Mouse (Mus musculus) hindbrain, embryonic 13.5 days (tissue): ENCODE results near the gene Acaca. TPM values are rescaled to one million over a fixed set of nuclear protein-coding genes. Genes with fewer than 3 reads are reported as not detected.
A peak's percentile ranks its signal among the peaks of the same experiment; 100 is the strongest.

Source experiments
- ATAC-seq: fragments of 200-750 bp; cut with Nextera tagmentation; 2 replicates; pipeline ENCODE4 v1.8.0; 2017; ENCODE audit warnings: moderate TSS enrichment; ENCODE audit not compliant: low FRiP score
- H3K27ac ChIP-seq: fragments of 300-500 bp; sonication (generic); 2 replicates; pipeline ENCODE4 v1.5.1; 2015; ENCODE audit warnings: inconsistent platforms, mild to moderate bottlenecking, moderate library complexity
- H3K27me3 ChIP-seq: fragments of 300-500 bp; sonication (generic); 2 replicates; pipeline ENCODE4 v1.6.1; 2015; ENCODE audit warnings: mild to moderate bottlenecking, inconsistent platforms
- H3K36me3 ChIP-seq: fragments of 300-500 bp; sonication (generic); 2 replicates; pipeline ENCODE4 v1.6.1; 2015; ENCODE audit warnings: mild to moderate bottlenecking, inconsistent platforms
- H3K4me1 ChIP-seq: fragments of 300-500 bp; sonication (generic); replicated peaks from 2 replicates; pipeline ENCODE4 v1.6.1; 2015; ENCODE audit warnings: inconsistent platforms
- H3K4me2 ChIP-seq: fragments of 300-500 bp; sonication (generic); 2 replicates; pipeline ENCODE4 v1.6.1; 2015; ENCODE audit warnings: inconsistent platforms, mild to moderate bottlenecking, moderate library complexity
- H3K4me3 ChIP-seq: fragments of 300-500 bp; sonication (generic); 2 replicates; pipeline ENCODE4 v1.5.1; 2015; ENCODE audit warnings: mild to moderate bottlenecking, inconsistent platforms
- H3K9ac ChIP-seq: fragments of 300-500 bp; sonication (generic); 2 replicates; pipeline ENCODE4 v1.6.1; 2015; ENCODE audit warnings: mild to moderate bottlenecking, inconsistent platforms
- H3K9me3 ChIP-seq: fragments of 300-500 bp; sonication (generic); 2 replicates; pipeline ENCODE4 v1.6.1; 2016; ENCODE audit warnings: inconsistent platforms
- WGBS: fragments of 180-500 bp; shearing (Covaris S2); methylation state at CpG from one replicate; pipeline ENCODE4 v1.1.7; 2015; 5-methylcytosine and 5-hydroxymethylcytosine counted together
- polyA plus RNA-seq: library from polyadenylated mRNA; unstranded; fragments of >200 nt; fragmentation: Nextera tagmentation; extraction: Ambion mirVana; gene quantifications from 2 replicates; pipeline ENCODE4 v1.2.1, GENCODE M21; 2015

The Acaca gene
- polyA plus RNA-seq, 1 experiment from 2014 or later: 24.5 TPM

- Histone ChIP-seq H3K4me1 (peaks cover 26% of the 10 kb centered on the region), H3K27me3 (no peaks in the 10 kb centered on the region), H3K27ac (no peak overlapping the region; the same call in 1 of the 2 replicates), H3K9ac (no peak overlapping the region), H3K36me3 (no peaks in the 10 kb centered on the region), H3K4me3 (no peak overlapping the region), H3K9me3 (no peaks in the 10 kb centered on the region), H3K4me2 (no peak overlapping the region)
- WGBS: 76% methylated on average over 3 of the region's 3 CpGs
- no peak for ATAC-seq
Observed at GRCm38 (mm10) chr11:84357304-84357703, 227.8 kb downstream of the Acaca start.

GRCm38 (mm10) chr11:84357771-84358170 is 228.3 kb downstream of the Acaca start:
- no peak overlapping the region for H3K4me2 ChIP-seq
- H3K4me1 ChIP-seq: peaks cover 31% of the 10 kb centered on the region
- no peak overlapping the region for H3K9ac ChIP-seq
- H3K27ac ChIP-seq: peak overlapping the region; percentile 49; the same call in 1 of the 2 replicates
- no peaks in the 10 kb centered on the region for H3K9me3 ChIP-seq
- 69% methylated on average over 2 of the region's 2 CpGs for WGBS
- H3K27me3 ChIP-seq: no peaks in the 10 kb centered on the region
- no peak for ATAC-seq
- no peak overlapping the region for H3K4me3 ChIP-seq
- no peaks in the 10 kb centered on the region for H3K36me3 ChIP-seq

- H3K4me3 ChIP-seq: no peak overlapping the region
Observed at GRCm38 (mm10) chr11:84361551-84361950, 232.1 kb downstream of the Acaca start.

GRCm38 (mm10) chr11:84362633-84363243 is 233.3 kb downstream of the Acaca start:
- no peak overlapping the region for H3K4me2 ChIP-seq
- no peak overlapping the region; the same call in 1 of the 2 replicates for H3K9ac ChIP-seq
- WGBS: 53% methylated on average over 6 of the region's 6 CpGs
- H3K36me3 ChIP-seq: peaks cover 18% of the 10 kb centered on the region
- peaks cover 32% of the 10 kb centered on the region for H3K4me1 ChIP-seq
- H3K27me3 ChIP-seq: no peaks in the 10 kb centered on the region
- peak overlapping the region; percentile 55 for H3K27ac ChIP-seq
- no peaks in the 10 kb centered on the region for H3K9me3 ChIP-seq
- no peak for ATAC-seq
- no peak overlapping the region for H3K4me3 ChIP-seq

More at GRCm38 (mm10) chr11:84361551-84361950, 232.1 kb downstream of the Acaca start:
- Histone ChIP-seq H3K4me1 (peaks cover 32% of the 10 kb centered on the region), H3K4me2 (no peak overlapping the region), H3K9me3 (no peaks in the 10 kb centered on the region), H3K36me3 (peaks cover 18% of the 10 kb centered on the region), H3K27ac (peak overlapping the region; percentile 30; the same call in 1 of the 2 replicates), H3K27me3 (no peaks in the 10 kb centered on the region), H3K9ac (no peak overlapping the region)
- 70% methylated on average over 5 of the region's 5 CpGs for WGBS
- no peak for ATAC-seq

GRCm38 (mm10) chr11:84365313-84365712 is 235.8 kb downstream of the Acaca start:
- Histone ChIP-seq H3K4me2 (no peak overlapping the region), H3K9me3 (no peaks in the 10 kb centered on the region), H3K9ac (no peak overlapping the region), H3K4me1 (peaks cover 30% of the 10 kb centered on the region), H3K27ac (no peak overlapping the region), H3K36me3 (peaks cover 18% of the 10 kb centered on the region), H3K4me3 (no peak overlapping the region), H3K27me3 (no peaks in the 10 kb centered on the region)
- no peak for ATAC-seq
- WGBS: 83% methylated on average over 1 of the region's 1 CpGs

- H3K27ac ChIP-seq: no peak overlapping the region
Observed at GRCm38 (mm10) chr11:84368902-84369301, 239.4 kb downstream of the Acaca start.

GRCm38 (mm10) chr11:84373122-84373521 is 243.7 kb downstream of the Acaca start:
- 76% methylated on average over 4 of the region's 4 CpGs for WGBS
- Histone ChIP-seq H3K9me3 (no peaks in the 10 kb centered on the region), H3K4me1 (peaks cover 17% of the 10 kb centered on the region), H3K27ac (peak overlapping the region; percentile 60), H3K36me3 (peaks cover 18% of the 10 kb centered on the region; the same call in 1 of the 2 replicates), H3K4me3 (no peak overlapping the region), H3K4me2 (no peak overlapping the region), H3K9ac (no peak overlapping the region), H3K27me3 (no peaks in the 10 kb centered on the region)
- ATAC-seq: no peak

More at GRCm38 (mm10) chr11:84368902-84369301, 239.4 kb downstream of the Acaca start:
- whole genome bisulfite sequencing: 83% methylated on average over 2 of the region's 2 CpGs
- no peaks in the 10 kb centered on the region for H3K9me3 ChIP-seq
- H3K4me3 ChIP-seq: no peak overlapping the region
- H3K27me3 ChIP-seq: no peaks in the 10 kb centered on the region
- H3K9ac ChIP-seq: no peak overlapping the region
- ATAC-seq: no peak
- peaks cover 7% of the 10 kb centered on the region; the same call in 1 of the 2 replicates for H3K4me1 ChIP-seq
- no peak overlapping the region for H3K4me2 ChIP-seq
- peaks cover 34% of the 10 kb centered on the region for H3K36me3 ChIP-seq

GRCm38 (mm10) chr11:84375951-84376496 is 246.6 kb downstream of the Acaca start:
- Histone ChIP-seq H3K4me3 (no peak overlapping the region), H3K36me3 (peaks cover 18% of the 10 kb centered on the region; the same call in 1 of the 2 replicates), H3K4me2 (no peak overlapping the region), H3K4me1 (peaks cover 12% of the 10 kb centered on the region), H3K9ac (no peak overlapping the region), H3K9me3 (no peaks in the 10 kb centered on the region), H3K27ac (peak overlapping the region; percentile 87), H3K27me3 (no peaks in the 10 kb centered on the region)
- 0 out of 2 replicates have a peak, but pooled peaks have one; percentile 28 for ATAC-seq
- 25% methylated on average over 3 of the region's 3 CpGs for WGBS

- no peak overlapping the region for H3K4me3 ChIP-seq
- no peak for ATAC-seq
- no peaks in the 10 kb centered on the region for H3K9me3 ChIP-seq
- no peaks in the 10 kb centered on the region for H3K27me3 ChIP-seq
- no peak overlapping the region for H3K9ac ChIP-seq
- peak overlapping the region; percentile 87 for H3K27ac ChIP-seq
- whole genome bisulfite sequencing: 52% methylated on average over 13 of the region's 13 CpGs
- no peak overlapping the region for H3K4me2 ChIP-seq
- peaks cover 15% of the 10 kb centered on the region for H3K36me3 ChIP-seq
- H3K4me1 ChIP-seq: peaks cover 14% of the 10 kb centered on the region
Observed at GRCm38 (mm10) chr11:84376510-84377365, 247.3 kb downstream of the Acaca start.

GRCm38 (mm10) chr11:84382450-84382849 is 253.0 kb downstream of the Acaca start:
- Histone ChIP-seq H3K4me1 (peaks cover 35% of the 10 kb centered on the region), H3K4me2 (no peak overlapping the region), H3K9ac (no peak overlapping the region), H3K27me3 (no peaks in the 10 kb centered on the region), H3K9me3 (no peaks in the 10 kb centered on the region), H3K36me3 (no peaks in the 10 kb centered on the region; the same call in 1 of the 2 replicates), H3K27ac (peak overlapping the region; percentile 72), H3K4me3 (no peak overlapping the region)
- ATAC-seq: no peak
- 30% methylated on average over 13 of the region's 13 CpGs for WGBS

- H3K4me2 ChIP-seq: no peak overlapping the region
- no peak overlapping the region for H3K9ac ChIP-seq
- ATAC-seq: no peak
- 39% methylated on average over 6 of the region's 6 CpGs for WGBS
- H3K9me3 ChIP-seq: no peaks in the 10 kb centered on the region
- H3K27me3 ChIP-seq: no peaks in the 10 kb centered on the region
- no peak overlapping the region for H3K4me3 ChIP-seq
- H3K27ac ChIP-seq: peak overlapping the region; percentile 72
- H3K36me3 ChIP-seq: no peaks in the 10 kb centered on the region; the same call in 1 of the 2 replicates
- H3K4me1 ChIP-seq: peaks cover 43% of the 10 kb centered on the region
Observed at GRCm38 (mm10) chr11:84383891-84384290, 254.4 kb downstream of the Acaca start.

- ATAC-seq: no peak
- Histone ChIP-seq H3K9me3 (no peaks in the 10 kb centered on the region), H3K27ac (peak overlapping the region; percentile 56; the same call in 1 of the 2 replicates), H3K4me2 (no peak overlapping the region), H3K36me3 (peaks cover 22% of the 10 kb centered on the region), H3K27me3 (no peaks in the 10 kb centered on the region), H3K4me3 (no peak overlapping the region), H3K9ac (no peak overlapping the region), H3K4me1 (peaks cover 31% of the 10 kb centered on the region)
- 80% methylated on average over 6 of the region's 6 CpGs for WGBS
Observed at GRCm38 (mm10) chr11:84389332-84389731, 259.9 kb downstream of the Acaca start.
